Mouse (Mus musculus) urinary bladder, postnatal 14 days (tissue): ENCODE data around the gene Ttc12.

Experiments used
- DNase-seq: peaks from one replicate; pipeline ENCODE4 v3.0.0; 2021; ENCODE audit warnings: low spot score

Ttc12 gene

GRCm38 (mm10) chr9:49488912-49489895, 3.2 kb upstream of the Ttc12 start:
- DNase-seq: peak; percentile 86

- no peak for DNase-seq
Measured at GRCm38 (mm10) chr9:49488258-49488657, 2.2 kb upstream of the Ttc12 start.

DNA sequence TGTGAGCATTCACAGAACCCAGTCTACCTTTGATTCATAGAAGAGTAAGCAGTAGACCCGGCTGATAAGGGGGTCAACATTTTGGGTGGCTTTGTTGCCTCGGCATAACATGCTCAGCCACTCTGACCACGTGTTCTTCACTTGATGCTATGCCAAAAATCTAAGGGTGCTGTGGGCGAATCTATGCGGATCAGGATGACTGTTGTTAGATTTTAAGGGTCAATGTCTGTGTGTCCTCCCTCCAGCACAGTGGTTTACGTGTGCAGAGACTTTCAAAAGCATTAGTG, 1.6 kb upstream of the Ttc12 start:
- no peak for DNase-seq

GRCm38 (mm10) chr9:49486805-49487656, 1.0 kb upstream of the Ttc12 start:
- no peak for DNase-seq

- peak; percentile 37 for DNase-seq
Measured at GRCm38 (mm10) chr9:49485250-49485891, 654 bp downstream of the Ttc12 start.

- DNase-seq: peak; percentile 35
Measured at GRCm38 (mm10) chr9:49483316-49483715, 2.7 kb downstream of the Ttc12 start.

DNA sequence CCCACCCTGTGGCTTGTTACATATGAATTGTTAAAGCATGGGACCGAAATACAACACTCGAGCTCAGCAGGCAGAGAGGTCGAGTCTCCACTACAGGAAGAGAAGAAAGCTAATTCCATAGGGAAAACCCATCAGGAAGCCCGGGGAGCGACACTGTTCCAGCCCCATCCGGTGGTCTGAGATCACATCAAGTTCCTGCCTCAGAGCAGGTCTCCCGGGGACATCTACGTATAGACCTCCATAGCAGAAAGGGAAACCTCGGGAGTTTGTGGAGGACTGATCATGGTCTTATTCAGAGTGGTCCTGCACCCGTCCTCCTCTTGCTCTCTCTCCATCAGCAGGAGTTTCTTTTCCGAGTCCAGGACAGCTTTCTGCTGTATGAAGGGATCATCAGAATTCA, 13.9 kb downstream of the Ttc12 start:
- no peak for DNase-seq

DNA sequence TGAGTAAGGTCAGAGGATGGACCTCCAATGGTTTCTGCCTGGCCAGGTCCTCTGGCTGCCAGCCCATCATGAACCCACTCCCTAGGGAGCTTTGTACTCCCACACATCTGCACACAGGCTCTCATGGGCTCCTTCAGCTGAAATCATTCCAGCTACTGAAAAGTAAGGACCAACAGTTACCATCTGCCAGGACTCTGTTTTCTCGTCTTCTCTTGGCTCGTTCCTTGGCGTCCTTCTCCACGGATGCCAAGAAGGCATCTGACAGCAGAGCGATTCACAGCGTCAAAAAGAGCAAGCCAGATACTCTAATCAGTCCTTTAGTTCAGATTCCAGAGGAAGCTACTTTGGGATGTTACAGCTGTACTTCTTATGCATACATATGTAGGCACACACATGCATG, 15.1 kb downstream of the Ttc12 start:
- DNase-seq: no peak

- no peak for DNase-seq
Measured at GRCm38 (mm10) chr9:49470006-49470405, 16.0 kb downstream of the Ttc12 start.

DNA sequence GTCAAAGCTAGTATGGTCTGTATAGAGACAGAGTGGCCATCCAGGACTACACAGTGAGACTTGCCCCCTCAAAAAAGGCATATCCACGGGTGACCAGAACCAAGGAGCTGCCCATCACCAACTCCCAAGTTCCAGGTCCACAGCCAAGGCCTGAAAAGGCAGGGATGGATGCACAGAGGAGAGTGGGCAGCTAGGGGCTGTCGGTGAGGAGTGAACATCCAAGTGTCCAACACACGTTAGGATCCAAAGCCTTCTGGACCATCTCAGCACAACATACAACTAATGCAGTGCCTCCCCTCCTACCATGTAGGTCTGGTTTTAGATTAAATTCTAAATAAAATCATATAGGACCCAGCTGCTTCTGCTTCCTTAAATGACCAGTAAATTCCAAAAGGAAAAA, 29.9 kb downstream of the Ttc12 start:
- no peak for DNase-seq

- DNase-seq: no peak
Measured at GRCm38 (mm10) chr9:49452396-49452795, 33.6 kb downstream of the Ttc12 start.

DNA sequence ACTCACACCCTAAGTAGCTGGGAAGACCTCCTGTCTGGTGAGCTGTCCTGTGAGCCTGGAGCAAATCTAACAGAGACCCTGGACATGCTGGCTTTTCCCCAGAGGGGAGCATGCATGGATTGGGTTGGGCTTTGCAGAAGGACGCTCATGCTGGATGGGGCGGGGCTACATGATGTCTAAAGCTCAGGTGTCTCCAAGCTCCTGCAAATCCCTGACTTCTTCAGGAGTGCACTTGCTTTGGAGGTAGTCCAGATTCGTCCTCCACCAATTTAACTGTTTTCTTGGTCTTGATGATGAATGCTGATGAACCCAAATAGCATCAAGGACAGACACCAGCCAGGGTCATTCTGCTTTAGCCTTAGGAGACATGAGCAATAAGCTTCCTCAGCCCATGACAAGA, 35.5 kb downstream of the Ttc12 start:
- DNase-seq: no peak

DNA sequence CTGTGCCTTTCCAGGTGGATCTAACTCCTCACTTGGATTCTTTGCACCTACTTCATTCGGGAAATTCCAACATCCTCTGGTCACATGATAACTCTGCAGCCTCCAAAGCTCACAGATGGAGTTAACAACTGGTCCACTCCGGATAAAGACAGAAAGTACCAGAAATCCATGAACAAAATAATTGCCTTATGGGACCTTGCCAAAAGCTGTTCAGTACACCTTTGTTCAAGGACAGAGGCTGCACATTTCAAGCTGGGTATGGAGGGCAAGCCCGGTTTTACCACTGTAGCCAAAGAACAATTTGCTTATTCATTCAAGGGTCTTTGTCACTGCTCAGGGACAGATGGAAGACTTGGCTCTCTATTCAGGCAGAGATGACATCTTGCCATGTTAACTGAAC, 43.4 kb downstream of the Ttc12 start:
- DNase-seq: no peak

GRCm38 (mm10) chr9:49427478-49427877, 58.5 kb downstream of the Ttc12 start:
- peak; percentile 24 for DNase-seq

GRCm38 (mm10) chr9:49426921-49427320, 59.1 kb downstream of the Ttc12 start, which contains the start of gene Ankk1:
Gene Ankk1, minus strand, starts transcription at chr9:49427021.
- DNase-seq: no peak

GRCm38 (mm10) chr9:49425585-49425984, 60.4 kb downstream of the Ttc12 start:
- no peak for DNase-seq

DNA sequence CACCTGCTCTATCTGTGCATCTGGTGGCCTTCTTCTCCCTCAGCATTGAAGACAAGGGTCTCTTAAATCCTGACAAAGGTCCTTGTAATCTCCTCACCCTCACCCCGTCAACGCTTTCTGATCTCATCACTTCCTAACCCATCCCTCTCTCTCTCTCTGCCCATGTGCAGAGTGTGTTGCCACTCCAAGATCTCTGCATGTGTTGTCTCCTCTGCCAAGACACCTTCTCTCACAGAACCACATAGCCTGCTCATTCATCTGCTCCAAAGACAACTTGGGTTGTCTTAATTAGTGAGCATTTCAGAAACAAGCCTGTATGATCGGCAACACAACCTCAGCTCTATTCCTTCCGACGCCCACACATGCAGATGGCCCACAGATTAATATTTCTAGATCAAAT, 62.2 kb downstream of the Ttc12 start:
- DNase-seq: no peak

GRCm38 (mm10) chr9:49410621-49411020, 75.4 kb downstream of the Ttc12 start:
- DNase-seq: no peak

- no peak for DNase-seq
Measured at GRCm38 (mm10) chr9:49407028-49407427, 79.0 kb downstream of the Ttc12 start.

DNA sequence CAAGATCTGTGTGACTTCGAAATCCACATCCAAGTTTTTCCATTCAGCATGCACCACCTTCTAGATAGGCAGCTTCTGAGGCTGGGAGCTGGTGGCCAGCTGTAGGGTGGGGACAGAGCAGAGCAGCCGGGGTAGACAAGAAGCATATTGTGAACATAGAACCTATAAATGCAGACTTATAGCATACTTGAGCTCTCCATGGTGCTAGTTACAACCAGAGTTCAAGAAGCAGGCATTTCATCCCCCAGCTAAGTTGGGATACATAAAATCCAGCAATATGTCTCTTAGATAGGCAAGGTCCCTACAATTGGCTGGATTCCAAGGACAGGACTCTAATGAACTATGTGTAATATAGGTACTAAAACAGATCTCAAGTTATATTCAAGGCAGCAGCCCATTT, 82.3 kb downstream of the Ttc12 start:
- DNase-seq: no peak

DNA sequence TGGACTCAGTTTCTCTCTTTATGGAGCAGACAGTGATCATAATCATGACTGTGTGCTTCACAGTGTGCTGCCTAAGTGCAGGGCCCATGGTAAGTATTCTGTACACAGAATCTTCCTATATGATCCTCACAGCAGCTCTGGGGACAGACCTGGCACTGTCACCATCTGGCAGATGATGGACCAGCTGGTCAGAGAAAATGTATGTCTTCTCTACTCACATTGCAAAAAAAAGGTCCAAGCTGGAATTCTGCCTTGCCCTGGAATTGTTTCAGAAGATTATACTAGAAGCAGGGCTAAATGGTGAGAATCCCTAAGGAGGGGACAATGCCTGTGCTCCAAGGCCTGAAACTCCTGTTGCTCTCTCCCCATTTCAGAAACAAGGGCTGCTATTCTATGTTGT, 90.0 kb downstream of the Ttc12 start:
- no peak for DNase-seq

GRCm38 (mm10) chr9:49392242-49392641, 93.8 kb downstream of the Ttc12 start:
- no peak for DNase-seq
